Comparison of ENCODE assay signal across 12 mouse cellular contexts in the genomic region with DNA sequence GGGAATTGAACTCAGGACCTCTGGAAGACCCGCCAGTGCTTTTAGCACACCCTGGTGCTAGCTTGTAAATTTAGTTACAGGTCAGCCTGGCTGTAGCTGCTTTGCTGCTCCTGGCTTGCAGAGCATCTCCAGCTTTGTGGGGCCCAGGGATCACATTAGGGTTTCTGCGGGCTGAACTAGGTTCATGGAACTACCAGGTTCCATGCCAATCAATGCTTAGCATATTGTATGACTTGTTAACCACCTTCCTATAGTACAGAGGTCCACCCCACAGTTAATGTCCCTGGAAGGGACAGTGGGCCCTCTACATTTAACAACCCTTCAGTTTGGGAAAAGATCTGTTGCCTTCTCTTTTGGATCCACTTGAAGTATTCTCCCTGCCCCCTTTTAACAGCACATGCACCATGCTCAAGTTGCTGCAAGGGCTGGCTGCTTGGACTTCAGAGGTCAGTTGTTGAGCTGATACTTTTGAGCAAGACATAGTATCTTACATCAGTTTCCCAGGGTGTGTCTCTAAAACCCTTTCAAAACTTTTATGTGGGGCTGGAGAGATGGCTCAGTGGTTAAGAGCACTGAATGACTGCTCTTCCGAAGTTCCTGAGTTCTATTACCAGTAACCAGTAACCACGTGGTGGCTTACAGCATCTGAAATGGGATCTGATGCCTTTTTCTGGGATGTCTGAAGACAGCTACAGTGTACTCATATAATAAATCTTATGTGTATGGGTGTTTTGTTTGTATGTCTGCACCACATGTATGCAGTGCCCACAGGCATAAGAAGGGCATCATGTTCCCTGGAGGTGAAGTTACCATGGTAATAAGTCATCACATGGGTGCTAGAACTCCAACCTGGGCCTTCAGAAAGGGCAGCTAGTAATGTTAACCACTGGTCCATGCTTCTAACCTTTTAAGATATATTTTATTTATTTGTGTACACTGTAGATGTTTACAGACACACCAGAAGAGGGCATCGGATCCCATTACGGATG. TPM values are rescaled to one million over a fixed set of nuclear protein-coding genes. Genes with fewer than 3 reads are reported as not detected.
A peak's percentile ranks its signal among the peaks of the same experiment; 100 is the strongest.
DNase-seq lines count a peak whose midpoint lies in the region; ATAC-seq and TF ChIP-seq lines count a peak whose summit lies in the region.
"Had no signal": no experiment of that assay in that cellular context is flagged by ENCODE, and none has a peak within 500 bp of the region (broad histone marks: within the 10 kb centered on the region; RNA-seq: fewer than 3 reads in every experiment).

No protein-coding gene starts in this region.

- TF ChIP-seq POLR2A in ES-Bruce4 (IDR thresholded peaks at IDR 0.05; ENCODE audit: insufficient read depth, low read length): no peak

- no peak for ATAC-seq in lung, embryonic 14.5 days (ENCODE audit: insufficient read depth)
- no peak for ATAC-seq in embryonic facial prominence, embryonic 13.5 days (ENCODE audit: insufficient number of reproducible peaks, insufficient read depth, low FRiP score, low TSS enrichment, low read depth)
- ATAC-seq in liver, postnatal 0 days: no peak

- H3K27ac ChIP-seq in lung, embryonic 14.5 days (ENCODE audit: low read depth): no peak overlapping the region; the same call in 1 of the 2 replicates
- peak overlapping the region; percentile 39 for H3K27ac ChIP-seq in ES-Bruce4 (ENCODE audit: insufficient read depth, low read length)
- 0 out of 2 replicates have a peak overlapping the region, but pooled peaks have one; percentile 18 for H3K27ac ChIP-seq in embryonic facial prominence, embryonic 13.5 days
- H3K27ac ChIP-seq in liver, postnatal 0 days (ENCODE audit: low read depth): 0 out of 2 replicates have a peak overlapping the region, but pooled peaks have one; percentile 8
- H3K27ac ChIP-seq: left cerebral cortex, adult 2 months had no signal

- H3K4me1 ChIP-seq in lung, embryonic 14.5 days (ENCODE audit: insufficient read depth): 0 out of 2 replicates have a peak, but pooled peaks cover 4% of the 10 kb centered on the region
- H3K4me1 ChIP-seq in ES-Bruce4 (ENCODE audit: control insufficient read depth, insufficient read depth, low read length): no peaks in the 10 kb centered on the region
- H3K4me1 ChIP-seq in embryonic facial prominence, embryonic 13.5 days: peaks cover 24% of the 10 kb centered on the region
- H3K4me1 ChIP-seq in liver, postnatal 0 days (ENCODE audit: insufficient read depth): peaks cover 18% of the 10 kb centered on the region

- DNase-seq in lung, embryonic 14.5 days: peak; percentile 62
- DNase-seq in lung, adult 18-20 months: no peak
- DNase-seq in liver, postnatal 0 days: no peak
- DNase-seq in adrenal gland, postnatal 4 days (ENCODE audit: low spot score in 2 of 2): no peak
- DNase-seq in heart, postnatal 4 days: no peak
- no peak for DNase-seq in right cerebral cortex, adult 2 months (ENCODE audit: low spot score in 2 of 2)
- DNase-seq: adrenal gland, postnatal 10 days; kidney, adult 8-10 months; thymus, postnatal 36 days had no signal

- H3K27me3 ChIP-seq in lung, embryonic 14.5 days (ENCODE audit: insufficient read depth, low read length): no peaks in the 10 kb centered on the region
- H3K27me3 ChIP-seq in ES-Bruce4 (ENCODE audit: control insufficient read depth, insufficient read depth, low read length, poor library complexity, severe bottlenecking): no peaks in the 10 kb centered on the region
- H3K27me3 ChIP-seq in embryonic facial prominence, embryonic 13.5 days: no peaks in the 10 kb centered on the region
- no peaks in the 10 kb centered on the region for H3K27me3 ChIP-seq in liver, postnatal 0 days (ENCODE audit: insufficient read depth, low read length)

- no peak overlapping the region for H3K4me2 ChIP-seq in lung, embryonic 14.5 days
- H3K4me2 ChIP-seq in embryonic facial prominence, embryonic 13.5 days: no peak overlapping the region
- no peak overlapping the region for H3K4me2 ChIP-seq in liver, postnatal 0 days (ENCODE audit: low read depth, low read length)

- no peak overlapping the region for H3K9ac ChIP-seq in lung, embryonic 14.5 days
- H3K9ac ChIP-seq in ES-Bruce4 (ENCODE audit: low read depth, poor library complexity, severe bottlenecking): no peak overlapping the region
- no peak overlapping the region for H3K9ac ChIP-seq in embryonic facial prominence, embryonic 13.5 days
- H3K9ac ChIP-seq in liver, postnatal 0 days (replicated peaks): no peak overlapping the region

- no peak for TF ChIP-seq EP300 in ES-Bruce4 (IDR thresholded peaks at IDR 0.05; ENCODE audit: insufficient read depth, low read depth, low read length)
- no peak for TF ChIP-seq EP300 in liver, postnatal 0 days (IDR thresholded peaks at IDR 0.05; ENCODE audit: low read depth)

- no peak overlapping the region; the same call in 1 of the 2 replicates for H3K4me3 ChIP-seq in lung, embryonic 14.5 days (ENCODE audit: low read depth, low read length)
- no peak overlapping the region for H3K4me3 ChIP-seq in ES-Bruce4 (ENCODE audit: low read depth, low read length)
- no peak overlapping the region for H3K4me3 ChIP-seq in embryonic facial prominence, embryonic 13.5 days
- no peak overlapping the region for H3K4me3 ChIP-seq in liver, postnatal 0 days (ENCODE audit: low read depth, low read length)
- H3K4me3 ChIP-seq: left cerebral cortex, adult 2 months had no signal

- 21% methylated on average over 6 of the region's 6 CpGs for WGBS in lung, embryonic 14.5 days
- WGBS in embryonic facial prominence, embryonic 13.5 days: 27% methylated on average over 6 of the region's 6 CpGs
- WGBS in liver, postnatal 0 days (ENCODE audit: insufficient replicate concordance): 22% methylated on average over 6 of the region's 6 CpGs

- no peak for TF ChIP-seq CTCF in lung, embryonic 14.5 days (IDR thresholded peaks at IDR 0.05; ENCODE audit: low read depth)
- TF ChIP-seq CTCF in ES-Bruce4 (IDR thresholded peaks at IDR 0.05; ENCODE audit: low read depth, low read length): no peak
- no peak for TF ChIP-seq CTCF in liver, postnatal 0 days (IDR thresholded peaks at IDR 0.05; ENCODE audit: low read depth)

- peaks cover 33% of the 10 kb centered on the region for H3K36me3 ChIP-seq in lung, embryonic 14.5 days (ENCODE audit: insufficient read depth)
- H3K36me3 ChIP-seq in ES-Bruce4 (ENCODE audit: control insufficient read depth, insufficient read depth, low read length, poor library complexity, severe bottlenecking): peaks cover 31% of the 10 kb centered on the region
- peaks cover 22% of the 10 kb centered on the region for H3K36me3 ChIP-seq in embryonic facial prominence, embryonic 13.5 days
- peaks cover 17% of the 10 kb centered on the region for H3K36me3 ChIP-seq in liver, postnatal 0 days (replicated peaks; ENCODE audit: insufficient read depth, low read length)

- H3K9me3 ChIP-seq in lung, embryonic 14.5 days (ENCODE audit: low read depth, low read length): no peaks in the 10 kb centered on the region
- H3K9me3 ChIP-seq in ES-Bruce4 (replicated peaks; ENCODE audit: control insufficient read depth, insufficient read depth, low read length, poor library complexity, severe bottlenecking): no peaks in the 10 kb centered on the region
- H3K9me3 ChIP-seq in embryonic facial prominence, embryonic 13.5 days: no peaks in the 10 kb centered on the region
- H3K9me3 ChIP-seq in liver, postnatal 0 days (ENCODE audit: low read length): no peaks in the 10 kb centered on the region

RNA-seq across cellular contexts. Expression of a gene that starts 4.0 kb away (rescaled TPM):
- 7.0 and 8.9 TPM in 2 replicates for polyA plus RNA-seq in lung, embryonic 14.5 days (2014; fragmentation: Nextera tagmentation; extraction: Ambion mirVana)
- polyA plus RNA-seq in ES-Bruce4 (2011; ENCODE audit: insufficient read depth, insufficient read length, low read depth, missing spikeins): 11.4 and 12.1 TPM in 2 replicates
- 5.5 and 7.7 TPM in 2 replicates for polyA plus RNA-seq in embryonic facial prominence, embryonic 13.5 days (2015; fragmentation: Nextera tagmentation; extraction: Ambion mirVana)
- polyA plus RNA-seq in liver, postnatal 0 days (2015; fragmentation: Nextera tagmentation; extraction: Ambion mirVana): 5.8 and 6.3 TPM in 2 replicates
- total RNA-seq in adrenal gland, postnatal 4 days (2021): 10 to 100 TPM; 34.1 to 38.3 TPM
- 10 to 100 TPM; 19.7 to 22.4 TPM for total RNA-seq in heart, postnatal 4 days (2021)

RNA-seq across cellular contexts. Expression of a gene that starts 51.8 kb away (rescaled TPM):
- polyA plus RNA-seq in lung, embryonic 14.5 days (2014; fragmentation: Nextera tagmentation; extraction: Ambion mirVana): 46.3 and 52.6 TPM in 2 replicates
- polyA plus RNA-seq in ES-Bruce4 (2011; ENCODE audit: insufficient read depth, insufficient read length, low read depth, missing spikeins): 72.1 and 75.7 TPM in 2 replicates
- polyA plus RNA-seq in embryonic facial prominence, embryonic 13.5 days (2015; fragmentation: Nextera tagmentation; extraction: Ambion mirVana): 52.5 and 54.2 TPM in 2 replicates
- polyA plus RNA-seq in liver, postnatal 0 days (2015; fragmentation: Nextera tagmentation; extraction: Ambion mirVana): 19.2 and 21.9 TPM in 2 replicates
- 10 to 100 TPM; 44.3 to 50.5 TPM for total RNA-seq in adrenal gland, postnatal 4 days (2021)
- total RNA-seq in heart, postnatal 4 days (2021): 10 to 100 TPM; 22.0 to 23.6 TPM
